Mouse (Mus musculus) adrenal gland, postnatal 14 days (tissue): ENCODE measurements around the gene Pex11b. TPM values are rescaled to one million over a fixed set of nuclear protein-coding genes. Genes with fewer than 3 reads are reported as not detected.
"Not testable (repeated sequence)": the region's sequence is repeated elsewhere in the genome, so short reads cannot be mapped to it uniquely, and the experiment has no call there.

Experiments
- DNase-seq: peaks from one replicate; pipeline ENCODE4 v3.0.0; 2021; ENCODE audit warnings: mixed read lengths
- total RNA-seq: library from RNA; stranded (reverse); gene quantifications from 2 replicates; pipeline ENCODE4 v1.2.3, GENCODE M21; 2021

The Pex11b gene
- total RNA-seq, 1 experiment from 2014 or later, result 43.6 TPM

- no peak for DNase-seq
Measured at GRCm38 (mm10) chr3:96617941-96618340, 17.2 kb upstream of the Pex11b start.

DNA sequence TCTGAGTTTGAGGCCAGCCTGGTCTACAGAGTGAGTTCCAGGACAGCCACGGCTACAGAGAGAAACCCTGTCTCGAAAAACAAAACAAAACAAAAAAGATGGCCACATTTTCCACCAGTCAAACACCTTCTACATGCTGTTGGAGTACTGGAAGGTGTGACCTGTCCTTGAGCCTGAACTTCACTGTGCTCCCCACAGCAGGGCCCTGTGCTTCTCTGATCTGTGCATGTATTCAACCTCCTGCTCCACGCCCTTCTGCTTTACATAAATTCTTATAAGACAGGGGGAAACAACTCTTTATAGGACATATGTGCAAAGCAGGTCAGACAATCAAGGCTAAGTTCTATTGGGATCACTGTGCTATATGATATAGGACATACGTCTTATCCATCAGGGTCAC lies 12.0 kb upstream of the Pex11b start:
- DNase-seq, result no peak

GRCm38 (mm10) chr3:96629729-96630600 lies 5.2 kb upstream of the Pex11b start, which contains the start of gene Rbm8a:
Gene Rbm8a (plus strand): TSS chr3:96629933.
- DNase-seq, result peak; percentile 97

DNA sequence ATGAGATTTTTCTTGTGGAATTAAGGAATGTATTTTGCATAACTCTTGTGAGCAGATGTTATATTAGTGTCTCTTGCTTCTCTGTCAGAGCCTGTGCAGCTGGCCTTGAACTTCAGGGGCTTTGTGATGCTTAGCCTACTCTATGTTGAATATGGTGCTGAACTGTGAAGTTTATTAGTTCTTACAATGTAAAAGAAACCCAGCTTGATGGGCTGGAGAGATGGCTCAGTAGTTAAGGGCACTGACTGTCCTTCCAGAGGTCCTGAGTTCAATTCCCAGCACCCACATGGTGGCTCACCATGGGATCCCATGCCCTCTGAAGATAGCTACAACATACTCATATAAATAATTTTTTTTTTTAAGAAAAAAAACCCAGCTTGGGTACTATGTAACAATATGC lies 3.1 kb upstream of the Pex11b start:
- DNase-seq, result no peak

GRCm38 (mm10) chr3:96634015-96634414 lies 1.2 kb upstream of the Pex11b start:
- no peak for DNase-seq

DNA sequence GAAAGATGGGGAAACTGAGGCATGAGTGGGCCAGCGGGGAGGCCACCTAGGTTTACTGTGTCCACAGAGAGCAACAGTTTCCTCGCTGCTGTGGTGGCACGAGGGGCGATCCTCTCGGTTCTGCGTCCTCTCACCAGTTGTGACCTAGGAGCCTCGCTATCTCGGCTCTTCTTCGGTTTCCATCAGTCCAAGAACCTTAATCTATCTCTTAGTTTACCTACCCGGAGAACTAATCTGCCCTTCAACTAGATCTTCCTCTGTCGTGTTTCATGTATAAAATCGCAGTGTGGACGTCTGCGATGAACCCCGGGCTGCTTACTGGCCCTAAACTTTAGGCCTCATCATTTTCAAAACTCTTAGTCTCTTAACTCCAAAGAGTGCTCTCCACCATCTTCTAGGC lies 730 bp downstream of the Pex11b start:
- no peak for DNase-seq

DNA sequence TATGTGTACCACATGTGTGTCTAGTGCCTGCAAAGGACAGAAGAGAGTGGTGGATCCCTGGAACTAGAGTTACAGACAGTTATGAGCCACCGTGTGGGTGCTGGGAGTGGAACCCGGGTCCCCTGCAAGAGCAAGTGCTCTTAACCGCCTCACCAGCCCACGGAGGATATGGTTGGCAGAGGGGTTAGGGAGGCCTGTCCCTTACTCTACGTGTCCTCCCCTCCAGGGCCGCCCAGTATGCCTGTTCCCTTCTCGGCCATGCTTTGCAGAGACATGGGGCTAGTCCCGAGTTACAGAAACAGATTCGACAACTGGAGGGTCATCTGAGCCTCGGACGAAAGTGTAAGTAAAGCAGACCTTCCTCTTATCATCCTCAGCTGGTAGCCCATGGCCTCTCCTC lies 1.3 kb downstream of the Pex11b start:
- DNase-seq, result peak; percentile 13

DNA sequence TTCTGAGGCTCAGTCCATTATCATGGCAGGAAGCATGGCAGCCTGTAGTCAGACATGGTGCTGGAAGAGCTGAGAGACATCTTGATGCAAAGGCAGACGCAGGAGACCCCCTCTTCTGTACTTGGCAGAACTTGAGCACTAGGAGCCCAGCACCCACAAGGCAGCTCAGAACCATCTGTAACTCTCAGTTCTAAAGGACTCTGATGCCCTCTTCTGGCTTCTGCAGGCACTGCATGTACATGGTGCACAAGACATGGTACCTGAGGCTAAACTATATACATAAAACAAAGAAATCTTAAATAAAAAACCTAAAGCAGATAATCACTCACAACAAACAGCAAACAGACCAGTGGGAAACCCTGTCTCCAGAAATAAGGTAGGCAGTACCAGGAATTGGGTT lies 4.0 kb downstream of the Pex11b start:
- DNase-seq, result peak; percentile 75

DNA sequence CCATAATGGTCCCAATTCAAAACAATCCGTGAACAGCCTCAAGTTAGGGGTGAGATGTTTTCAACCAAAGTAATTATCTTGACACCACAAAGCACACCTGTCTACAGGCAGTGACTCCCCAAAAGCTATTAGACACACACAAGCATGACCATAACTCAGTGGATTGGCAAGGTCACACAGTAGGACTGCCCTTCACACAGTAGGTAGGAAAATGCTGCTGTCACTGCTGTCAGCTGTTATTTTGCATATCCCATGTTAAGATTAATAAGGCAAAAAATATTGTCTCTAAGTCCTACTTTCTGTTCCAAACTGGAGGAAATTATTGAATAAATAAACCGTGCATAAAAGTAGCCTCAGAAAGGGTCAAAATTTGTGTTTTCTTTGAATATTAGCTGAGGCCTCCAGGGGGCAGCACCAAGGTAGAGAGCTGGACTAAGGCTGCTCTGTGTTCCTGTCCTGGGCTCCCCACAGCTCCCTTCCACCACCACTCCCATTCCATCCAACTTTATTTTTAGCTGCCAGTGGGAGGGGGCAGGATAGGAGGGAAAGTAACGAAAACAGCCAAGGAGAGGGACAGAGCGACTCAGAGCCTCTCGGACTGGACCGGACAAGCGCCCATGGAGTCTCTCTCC lies 10.0 kb downstream of the Pex11b start, which contains the start of gene Itga10:
Gene Itga10, plus strand, starts transcription at position 567 of the 632 bp plus-strand sequence.
- DNase-seq, result peak; percentile 63

DNA sequence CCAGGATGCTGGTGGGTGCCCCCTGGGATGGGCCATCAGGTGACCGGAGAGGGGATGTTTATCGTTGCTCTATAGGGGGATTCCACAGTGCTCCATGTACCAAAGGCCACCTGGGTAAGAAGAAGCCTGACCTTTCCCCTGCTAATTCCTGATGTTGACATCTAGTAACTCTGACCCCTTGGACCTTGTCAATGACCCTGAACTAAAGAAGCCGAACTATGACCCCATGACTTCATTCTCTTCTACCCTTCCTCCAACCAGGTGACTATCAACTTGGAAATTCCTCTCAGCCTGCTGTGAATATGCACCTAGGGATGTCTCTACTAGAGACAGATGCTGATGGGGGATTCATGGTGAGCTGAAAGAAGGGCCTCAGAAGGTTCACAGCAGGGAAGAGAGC lies 12.2 kb downstream of the Pex11b start:
- DNase-seq, result no peak

GRCm38 (mm10) chr3:96660901-96661300 lies 25.7 kb downstream of the Pex11b start:
- no peak for DNase-seq

GRCm38 (mm10) chr3:96662731-96663316 lies 27.6 kb downstream of the Pex11b start:
- no peak for DNase-seq

DNA sequence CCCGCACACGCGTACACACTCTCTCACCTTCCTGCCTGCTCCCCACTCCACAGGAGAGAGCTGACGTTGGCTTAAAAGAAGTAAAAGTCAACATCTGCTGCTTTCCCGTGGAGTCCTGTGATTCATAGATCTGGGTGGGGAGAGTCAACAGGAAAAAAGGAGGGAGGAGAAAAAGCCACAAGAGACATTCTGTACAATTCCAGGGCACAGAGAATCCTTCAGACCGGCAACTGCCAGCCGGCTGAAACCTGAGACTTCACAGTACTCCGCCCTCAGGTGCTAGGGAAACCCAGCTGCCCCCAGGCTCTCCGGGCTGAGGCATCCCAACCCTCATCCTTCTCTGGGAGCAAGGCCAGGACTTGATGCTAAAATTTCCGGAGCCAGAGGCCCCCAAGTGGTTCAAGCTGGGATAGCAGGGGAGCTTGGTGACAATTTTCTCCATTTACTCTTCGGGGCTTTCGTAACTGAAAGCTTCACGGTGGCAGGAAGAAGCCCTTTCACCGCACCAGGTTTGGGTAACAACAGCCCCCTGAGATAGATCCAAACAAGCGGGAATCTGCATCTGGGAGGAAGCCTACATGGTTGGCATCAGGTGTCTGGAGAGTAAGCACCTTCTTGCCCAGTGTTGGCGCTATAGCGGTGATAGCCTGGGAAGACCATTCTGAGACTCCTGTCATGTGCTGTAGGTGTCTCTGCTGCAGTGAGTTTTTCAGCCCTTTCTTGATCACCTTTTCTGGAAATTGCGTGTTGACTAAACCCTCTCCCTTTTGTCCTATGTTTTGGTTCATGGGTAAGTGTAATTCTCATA lies 28.5 kb downstream of the Pex11b start:
- peak; percentile 86 for DNase-seq

GRCm38 (mm10) chr3:96665732-96666363 lies 30.7 kb downstream of the Pex11b start:
- not testable (repeated sequence) for DNase-seq

- no peak for DNase-seq
Measured at GRCm38 (mm10) chr3:96666916-96667315, 31.7 kb downstream of the Pex11b start.

GRCm38 (mm10) chr3:96667316-96667715 lies 32.1 kb downstream of the Pex11b start:
- DNase-seq, result peak; percentile 60

- no peak for DNase-seq
Measured at GRCm38 (mm10) chr3:96668424-96669067, 33.4 kb downstream of the Pex11b start.

GRCm38 (mm10) chr3:96669727-96670468 lies 34.7 kb downstream of the Pex11b start, which contains the start of gene Ankrd35:
Gene Ankrd35 (plus strand): TSS chr3:96670131.
- peak; percentile 91 for DNase-seq

DNA sequence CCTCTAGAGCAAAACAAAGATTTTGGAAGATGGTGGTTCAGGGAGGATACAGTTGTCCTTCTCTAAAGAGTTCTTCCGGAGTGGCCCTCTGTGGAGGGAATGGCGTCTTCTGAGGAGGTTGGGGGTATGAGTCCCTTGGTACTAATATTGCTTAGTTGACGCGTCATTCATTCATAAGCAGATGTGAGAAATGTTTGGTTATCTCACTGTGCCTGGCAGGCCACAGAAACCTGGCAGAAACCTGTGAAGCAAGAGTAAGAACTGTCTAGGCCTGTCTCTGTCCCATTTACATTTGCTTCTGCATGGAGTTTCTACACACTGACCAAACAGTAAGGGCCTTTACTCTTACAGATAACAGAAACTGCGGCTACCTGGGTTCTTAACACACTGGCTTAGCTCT lies 36.3 kb downstream of the Pex11b start:
- DNase-seq, result no peak

GRCm38 (mm10) chr3:96673514-96673913 lies 38.3 kb downstream of the Pex11b start:
- no peak for DNase-seq
